Mouse (Mus musculus): ENCODE measurements at regions not wholly inside any gene's neighbourhood (a gene's known extent, or its start where the extent isn't known, plus 50 kb on each side); places are given as distances from the start of the nearest gene placed in this dataset.

DNA sequence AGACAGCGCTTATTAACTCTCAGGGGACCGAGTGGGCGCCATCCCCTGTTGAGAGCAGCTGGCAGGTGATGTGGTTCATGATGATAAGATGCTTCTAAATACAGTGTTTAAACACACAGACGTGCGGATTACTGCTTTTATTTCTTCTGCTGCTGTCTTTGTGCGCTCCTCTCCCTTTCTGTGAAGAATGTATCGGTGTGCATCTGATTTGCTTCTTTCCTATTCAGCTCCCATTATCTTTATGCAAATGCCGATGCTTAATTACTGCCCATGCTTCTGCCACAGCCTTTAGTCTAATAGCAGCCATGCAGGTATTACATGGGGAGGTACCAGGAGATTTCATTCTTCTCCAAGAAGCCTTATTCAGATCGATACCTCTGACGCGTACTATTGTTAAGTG, 240.6 kb upstream of the Smlr1 start:
- Histone ChIP-seq H3K36me3 (no peaks in the 10 kb centered on the region), H3K4me3 (no peak overlapping the region), H3K9me3 (replicated peaks) (no peaks in the 10 kb centered on the region), H3K9ac (no peak overlapping the region), H3K27me3 (no peaks in the 10 kb centered on the region), H3K4me2 (no peak overlapping the region), H3K27ac (no peak overlapping the region), H3K4me1 (replicated peaks) (no peaks in the 10 kb centered on the region)
- no peak for ATAC-seq (replicated peaks; ENCODE audit: insufficient number of reproducible peaks, insufficient read depth, low FRiP score, low read depth)
- WGBS = 82% methylated on average over 11 of the region's 11 CpGs

- H3K9me3 ChIP-seq (replicated peaks) = no peaks in the 10 kb centered on the region
- no peak overlapping the region for H3K4me2 ChIP-seq
- H3K27ac ChIP-seq = no peak overlapping the region
- H3K4me1 ChIP-seq (replicated peaks) = no peaks in the 10 kb centered on the region
- no peak overlapping the region for H3K9ac ChIP-seq
- no peaks in the 10 kb centered on the region for H3K27me3 ChIP-seq
- H3K36me3 ChIP-seq = no peaks in the 10 kb centered on the region
- H3K4me3 ChIP-seq = no peak overlapping the region
- no peak for ATAC-seq (replicated peaks; ENCODE audit: insufficient number of reproducible peaks, insufficient read depth, low FRiP score, low read depth)
These were observed 234.0 kb upstream of the Smlr1 start for GRCm38 (mm10) chr10:25770051-25770450.

DNA sequence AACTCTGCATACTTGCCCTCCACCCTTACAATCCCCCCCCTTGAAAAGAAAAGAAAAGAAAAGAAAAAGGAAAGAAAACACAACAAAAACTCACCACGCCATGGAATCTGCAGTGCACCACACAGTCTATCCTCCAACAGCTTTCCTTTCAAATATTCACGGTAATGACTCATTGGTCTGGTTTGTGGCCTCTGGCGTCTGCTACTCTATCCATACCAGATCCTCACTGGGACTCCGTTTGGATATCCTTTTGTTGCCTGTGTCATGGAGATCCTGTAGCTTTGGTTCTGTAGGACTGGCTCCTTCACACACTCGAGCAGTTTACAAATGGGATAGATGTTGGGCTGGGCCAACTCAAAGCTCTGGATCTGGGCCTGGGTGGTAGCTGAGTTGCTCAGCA, 232.4 kb upstream of the Smlr1 start:
- Histone ChIP-seq H3K9ac (no peak overlapping the region), H3K27ac (no peak overlapping the region), H3K9me3 (replicated peaks) (no peaks in the 10 kb centered on the region), H3K36me3 (no peaks in the 10 kb centered on the region), H3K27me3 (no peaks in the 10 kb centered on the region), H3K4me3 (no peak overlapping the region), H3K4me2 (no peak overlapping the region), H3K4me1 (replicated peaks) (no peaks in the 10 kb centered on the region)
- 77% methylated on average over 5 of the region's 5 CpGs for WGBS
- no peak for ATAC-seq (replicated peaks; ENCODE audit: insufficient number of reproducible peaks, insufficient read depth, low FRiP score, low read depth)

DNA sequence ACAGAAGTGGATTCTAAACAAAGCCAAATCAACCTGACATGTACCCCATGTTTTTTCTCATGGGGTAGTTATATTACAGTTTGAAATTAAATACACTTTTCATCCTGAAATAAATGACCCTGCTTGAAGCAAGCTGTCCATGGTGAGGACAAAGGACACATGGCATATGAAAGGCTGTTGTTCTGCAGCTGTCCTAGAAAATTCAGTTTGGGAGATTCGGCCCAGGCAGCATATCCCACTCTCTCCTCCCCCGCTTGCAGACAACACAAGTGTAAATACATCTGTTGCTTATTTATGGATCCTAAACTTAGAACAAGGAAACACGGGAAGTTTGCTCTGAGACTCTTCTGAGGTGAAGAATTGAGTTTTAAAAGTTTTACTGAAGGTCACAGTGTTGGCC, 218.2 kb upstream of the Smlr1 start:
- Histone ChIP-seq H3K9ac (no peak overlapping the region), H3K4me1 (replicated peaks) (no peaks in the 10 kb centered on the region), H3K27me3 (no peaks in the 10 kb centered on the region), H3K4me2 (no peak overlapping the region), H3K9me3 (replicated peaks) (no peaks in the 10 kb centered on the region), H3K4me3 (no peak overlapping the region), H3K36me3 (no peaks in the 10 kb centered on the region), H3K27ac (no peak overlapping the region)
- no peak for ATAC-seq (replicated peaks; ENCODE audit: insufficient number of reproducible peaks, insufficient read depth, low FRiP score, low read depth)
- 70% methylated on average over 3 of the region's 3 CpGs for WGBS

DNA sequence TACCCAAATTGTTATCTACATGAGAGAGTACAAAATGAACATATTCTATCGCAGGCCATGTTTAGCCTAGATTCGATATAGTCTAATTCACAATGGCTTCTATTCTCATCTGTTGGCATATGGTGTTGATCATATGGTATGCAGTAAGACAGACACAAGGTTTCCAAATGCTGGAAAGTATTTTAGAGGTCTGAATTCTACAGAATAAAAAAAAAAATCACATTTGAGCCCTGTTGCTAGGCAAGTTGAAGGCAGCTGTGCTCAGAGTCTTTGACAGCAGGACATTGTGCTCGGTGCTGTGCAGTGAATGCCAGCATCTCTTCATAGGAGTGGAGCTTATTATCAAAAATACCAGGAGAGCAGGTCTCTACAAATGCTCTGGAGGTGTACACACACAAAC, 206.6 kb upstream of the Smlr1 start:
- Histone ChIP-seq H3K9ac (no peak overlapping the region), H3K36me3 (no peaks in the 10 kb centered on the region), H3K27me3 (no peaks in the 10 kb centered on the region), H3K4me2 (no peak overlapping the region), H3K9me3 (replicated peaks) (no peaks in the 10 kb centered on the region), H3K27ac (no peak overlapping the region), H3K4me3 (no peak overlapping the region), H3K4me1 (replicated peaks) (no peaks in the 10 kb centered on the region)
- 76% methylated on average over 3 of the region's 3 CpGs for WGBS
- no peak for ATAC-seq (replicated peaks; ENCODE audit: insufficient number of reproducible peaks, insufficient read depth, low FRiP score, low read depth)

DNA sequence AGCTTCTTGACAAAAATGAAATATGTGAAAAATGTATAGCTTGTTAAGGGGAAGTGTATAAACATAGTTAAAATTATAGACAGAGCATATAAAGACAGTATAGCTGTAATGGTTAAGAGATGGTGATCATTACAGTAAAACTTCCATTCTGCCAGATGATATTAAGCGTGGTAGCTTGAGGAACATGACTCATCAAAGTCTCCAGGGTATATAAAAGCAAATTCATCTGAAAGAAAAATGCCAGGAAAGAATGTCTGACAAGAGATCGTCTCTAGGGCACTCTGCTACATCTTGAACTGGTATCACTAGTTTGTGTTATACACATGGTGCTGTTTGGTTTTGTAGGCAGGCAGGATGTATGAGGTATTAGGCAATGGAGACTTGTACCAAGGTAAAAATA, 204.9 kb upstream of the Smlr1 start:
- 67% methylated on average over 2 of the region's 2 CpGs for WGBS

DNA sequence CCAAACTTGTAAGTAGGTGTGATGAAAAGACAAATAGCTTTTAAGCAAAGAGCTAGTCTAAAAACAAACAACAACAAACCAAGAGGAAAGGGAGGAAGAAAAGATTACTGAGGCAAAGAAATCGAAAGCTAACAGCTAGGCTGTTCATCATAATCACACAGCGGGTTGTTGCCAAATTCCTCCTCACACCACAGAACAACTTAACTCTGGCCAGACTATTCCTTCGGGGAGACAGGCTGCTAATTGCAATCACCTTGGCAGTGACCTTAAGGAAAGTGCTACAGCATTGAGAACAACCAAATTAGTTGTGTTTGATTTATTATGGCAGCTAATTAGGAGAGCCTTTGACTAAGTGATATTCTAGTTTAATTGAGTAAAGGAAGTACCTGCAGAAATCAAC, 194.4 kb upstream of the Smlr1 start:
- Histone ChIP-seq H3K9me3 (replicated peaks) (no peaks in the 10 kb centered on the region), H3K27ac (no peak overlapping the region), H3K4me2 (no peak overlapping the region), H3K36me3 (no peaks in the 10 kb centered on the region), H3K27me3 (no peaks in the 10 kb centered on the region), H3K4me3 (no peak overlapping the region), H3K4me1 (replicated peaks) (no peaks in the 10 kb centered on the region), H3K9ac (no peak overlapping the region)
- ATAC-seq (replicated peaks; ENCODE audit: insufficient number of reproducible peaks, insufficient read depth, low FRiP score, low read depth) = no peak
- 29% methylated on average over 3 of the region's 3 CpGs for WGBS

More for the DNA sequence above, 204.9 kb upstream of the Smlr1 start:
- no peaks in the 10 kb centered on the region for H3K36me3 ChIP-seq
- H3K4me2 ChIP-seq = no peak overlapping the region
- no peaks in the 10 kb centered on the region for H3K9me3 ChIP-seq (replicated peaks)
- ATAC-seq (replicated peaks; ENCODE audit: insufficient number of reproducible peaks, insufficient read depth, low FRiP score, low read depth) = no peak
- no peak overlapping the region for H3K27ac ChIP-seq
- no peak overlapping the region for H3K4me3 ChIP-seq
- H3K9ac ChIP-seq = no peak overlapping the region
- H3K4me1 ChIP-seq (replicated peaks) = no peaks in the 10 kb centered on the region
- no peaks in the 10 kb centered on the region for H3K27me3 ChIP-seq

- WGBS = 72% methylated on average over 1 of the region's 1 CpGs
- no peak for ATAC-seq (replicated peaks; ENCODE audit: insufficient number of reproducible peaks, insufficient read depth, low FRiP score, low read depth)
- H3K27ac ChIP-seq = no peak overlapping the region
- no peaks in the 10 kb centered on the region for H3K36me3 ChIP-seq
- H3K4me1 ChIP-seq (replicated peaks) = no peaks in the 10 kb centered on the region
- no peak overlapping the region for H3K4me2 ChIP-seq
- no peaks in the 10 kb centered on the region for H3K27me3 ChIP-seq
- no peaks in the 10 kb centered on the region for H3K9me3 ChIP-seq (replicated peaks)
- no peak overlapping the region for H3K4me3 ChIP-seq
- no peak overlapping the region for H3K9ac ChIP-seq
These were observed 187.9 kb upstream of the Smlr1 start for GRCm38 (mm10) chr10:25723966-25724365.

- Histone ChIP-seq H3K9me3 (replicated peaks) (no peaks in the 10 kb centered on the region), H3K9ac (no peak overlapping the region), H3K4me1 (replicated peaks) (no peaks in the 10 kb centered on the region), H3K4me3 (no peak overlapping the region), H3K36me3 (no peaks in the 10 kb centered on the region), H3K27me3 (no peaks in the 10 kb centered on the region), H3K27ac (no peak overlapping the region), H3K4me2 (no peak overlapping the region)
- WGBS = 65% methylated on average over 4 of the region's 4 CpGs
- ATAC-seq (replicated peaks; ENCODE audit: insufficient number of reproducible peaks, insufficient read depth, low FRiP score, low read depth) = no peak
These were observed 179.7 kb upstream of the Smlr1 start for GRCm38 (mm10) chr10:25715747-25716146.

DNA sequence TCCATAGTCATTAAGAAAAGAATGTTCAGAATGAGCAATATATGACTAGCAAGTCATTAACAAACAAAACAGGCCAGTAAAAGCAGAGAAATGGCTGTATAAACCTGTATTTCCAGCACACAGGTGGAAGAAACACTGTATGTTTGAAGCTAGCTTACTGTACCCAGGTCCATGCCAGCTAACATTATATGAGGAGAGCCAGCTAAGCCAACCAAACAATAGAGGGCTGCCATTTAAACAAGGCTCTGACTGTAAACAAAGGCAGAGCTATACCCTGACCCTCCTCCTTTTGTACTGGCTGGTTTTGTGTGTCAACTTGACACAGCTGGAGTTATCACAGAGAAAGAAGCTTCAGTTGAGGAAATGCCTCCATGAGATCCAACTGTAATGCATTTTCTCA, 178.6 kb upstream of the Smlr1 start:
- Histone ChIP-seq H3K4me3 (no peak overlapping the region), H3K27me3 (no peaks in the 10 kb centered on the region), H3K36me3 (no peaks in the 10 kb centered on the region), H3K4me1 (replicated peaks) (no peaks in the 10 kb centered on the region), H3K27ac (no peak overlapping the region), H3K9me3 (replicated peaks) (no peaks in the 10 kb centered on the region), H3K9ac (no peak overlapping the region), H3K4me2 (no peak overlapping the region)
- ATAC-seq (replicated peaks; ENCODE audit: insufficient number of reproducible peaks, insufficient read depth, low FRiP score, low read depth) = no peak

DNA sequence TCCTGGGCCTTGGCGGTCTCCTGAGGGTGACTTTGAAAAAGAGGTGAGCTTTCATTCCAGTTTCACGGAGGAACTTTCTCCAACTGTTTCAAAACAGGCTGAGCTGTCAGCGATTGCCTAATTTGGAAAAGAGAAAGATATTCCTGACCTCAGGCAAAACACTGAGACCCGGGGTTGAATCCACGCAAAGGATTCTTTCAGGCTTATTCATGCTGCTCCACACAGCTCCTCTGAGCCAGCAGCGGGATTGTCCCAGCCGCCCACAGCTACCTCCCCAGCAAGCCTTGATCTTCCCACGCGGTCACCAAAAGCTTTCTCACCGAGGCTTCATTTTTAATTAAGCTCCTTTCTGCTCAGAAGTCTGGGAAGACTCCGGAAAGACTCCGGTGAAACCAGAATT, 178.0 kb upstream of the Smlr1 start:
- H3K9me3 ChIP-seq (replicated peaks) = no peaks in the 10 kb centered on the region
- ATAC-seq (replicated peaks; ENCODE audit: insufficient number of reproducible peaks, insufficient read depth, low FRiP score, low read depth) = no peak
- H3K27ac ChIP-seq = no peak overlapping the region
- H3K4me1 ChIP-seq (replicated peaks) = no peaks in the 10 kb centered on the region
- no peak overlapping the region for H3K4me3 ChIP-seq
- WGBS = 56% methylated on average over 12 of the region's 12 CpGs
- no peak overlapping the region for H3K9ac ChIP-seq
- H3K36me3 ChIP-seq = no peaks in the 10 kb centered on the region
- no peak overlapping the region for H3K4me2 ChIP-seq
- no peaks in the 10 kb centered on the region for H3K27me3 ChIP-seq

- Histone ChIP-seq H3K27ac (no peak overlapping the region), H3K4me3 (no peak overlapping the region), H3K9me3 (replicated peaks) (no peaks in the 10 kb centered on the region), H3K4me2 (no peak overlapping the region), H3K9ac (no peak overlapping the region), H3K27me3 (no peaks in the 10 kb centered on the region), H3K4me1 (replicated peaks) (no peaks in the 10 kb centered on the region), H3K36me3 (no peaks in the 10 kb centered on the region)
- no peak for ATAC-seq (replicated peaks; ENCODE audit: insufficient number of reproducible peaks, insufficient read depth, low FRiP score, low read depth)
- WGBS = 39% methylated on average over 7 of the region's 7 CpGs
These were observed 171.9 kb upstream of the Smlr1 start for GRCm38 (mm10) chr10:25707951-25708350.

- H3K4me3 ChIP-seq = no peak overlapping the region
- H3K27ac ChIP-seq = no peak overlapping the region
- no peaks in the 10 kb centered on the region for H3K9me3 ChIP-seq (replicated peaks)
- 90% methylated on average over 3 of the region's 3 CpGs for WGBS
- ATAC-seq (replicated peaks; ENCODE audit: insufficient number of reproducible peaks, insufficient read depth, low FRiP score, low read depth) = no peak
- H3K36me3 ChIP-seq = no peaks in the 10 kb centered on the region
- no peak overlapping the region for H3K9ac ChIP-seq
- no peaks in the 10 kb centered on the region for H3K27me3 ChIP-seq
- H3K4me1 ChIP-seq (replicated peaks) = no peaks in the 10 kb centered on the region
- no peak overlapping the region for H3K4me2 ChIP-seq
These were observed 166.1 kb upstream of the Smlr1 start for GRCm38 (mm10) chr10:25702146-25702545.
